Mouse (Mus musculus): ENCODE results near the gene Dbil5. TPM values are rescaled to one million over a fixed set of nuclear protein-coding genes. Genes with fewer than 3 reads are reported as not detected.

Dbil5 gene
- total RNA-seq, 2 experiments from 2014 or later: 0.62 to 1.7 TPM

Other genes with a start within 250 kb of the Dbil5 start
- 1 to 10 TPM; 2.6 to 2.8 TPM for gene 1700016K19Rik, start 217.7 kb upstream of the Dbil5 start, total RNA-seq (2021)
- 10 to 100 TPM; 12.9 to 15.6 TPM for gene Rflnb, start 189.8 kb upstream of the Dbil5 start, total RNA-seq (2021)
- 10 to 100 TPM; 79.6 to 84.0 TPM for gene Vps53, start 38.0 kb upstream of the Dbil5 start, total RNA-seq (2021)
- gene Fam57a, start 37.9 kb upstream of the Dbil5 start, total RNA-seq (2021): 10 to 100 TPM; 18.6 to 21.4 TPM
- gene Gemin4, start 56 bp downstream of the Dbil5 start, total RNA-seq (2021): 1 to 10 TPM; 6.5 to 7.2 TPM
- gene Mrm3, start 26.1 kb downstream of the Dbil5 start, total RNA-seq (2021): 10 to 100 TPM; 15.7 to 15.8 TPM
- gene Glod4, start 26.1 kb downstream of the Dbil5 start, total RNA-seq (2021): 10 to 100 TPM; 47.8 to 50.4 TPM
- 10 to 100 TPM; 14.1 to 18.5 TPM for gene Nxn, start 181.5 kb downstream of the Dbil5 start, total RNA-seq (2021)
- 10 to 100 TPM; 30.2 to 33.0 TPM for gene Timm22, start 189.3 kb downstream of the Dbil5 start, total RNA-seq (2021)